Comparison of ENCODE assay signal across 7 mouse cellular contexts in the genomic region with DNA sequence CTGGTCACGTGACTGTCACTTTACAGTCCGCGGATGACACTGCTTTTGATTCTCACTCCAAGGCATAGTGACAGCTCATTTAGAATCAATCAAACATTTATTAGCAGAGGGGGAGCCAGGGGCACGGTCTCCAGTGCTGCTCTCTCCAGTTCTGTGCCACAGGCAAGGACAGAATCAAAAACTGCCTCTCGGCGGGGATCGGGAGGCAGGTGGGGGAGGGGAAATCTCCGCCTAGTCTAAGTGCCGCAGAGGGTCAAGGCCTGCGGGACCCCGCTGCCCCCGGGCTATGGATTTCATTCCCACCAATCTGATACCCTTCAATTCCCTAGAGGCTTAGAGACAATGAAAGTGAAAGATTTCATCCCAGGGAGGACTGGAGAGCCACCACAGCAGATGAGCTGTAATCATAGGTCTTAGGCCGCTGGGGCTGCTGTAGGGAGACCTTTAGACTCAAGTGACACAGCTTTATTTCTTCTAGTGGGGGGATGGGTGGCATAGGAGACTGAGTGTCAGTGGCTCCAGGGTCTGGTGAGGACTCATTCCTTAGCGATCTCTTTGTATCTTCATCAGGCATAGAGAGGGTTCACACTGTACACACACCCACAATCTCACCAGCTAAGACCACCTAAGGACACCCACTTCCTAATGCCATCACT. TPM values are rescaled to one million over a fixed set of nuclear protein-coding genes. Genes with fewer than 3 reads are reported as not detected.
DNase-seq lines count a peak whose midpoint lies in the region; ATAC-seq and TF ChIP-seq lines count a peak whose summit lies in the region.

No protein-coding gene starts in this region.

- TF ChIP-seq POLR2A in ES-Bruce4 (IDR thresholded peaks at IDR 0.05; ENCODE audit: insufficient read depth, low read length) = no peak

- no peaks in the 10 kb centered on the region for H3K36me3 ChIP-seq in ES-Bruce4 (ENCODE audit: control insufficient read depth, insufficient read depth, low read length, poor library complexity, severe bottlenecking)
- no peaks in the 10 kb centered on the region for H3K36me3 ChIP-seq in heart, embryonic 10.5 days
- H3K36me3 ChIP-seq in kidney, embryonic 15.5 days = no peaks in the 10 kb centered on the region
- no peaks in the 10 kb centered on the region for H3K36me3 ChIP-seq in stomach, embryonic 15.5 days

- no peak overlapping the region for H3K9ac ChIP-seq in ES-Bruce4 (ENCODE audit: low read depth, poor library complexity, severe bottlenecking)
- peak overlapping the region; percentile 21 for H3K9ac ChIP-seq in kidney, embryonic 15.5 days
- H3K9ac ChIP-seq in stomach, embryonic 15.5 days = 0 out of 2 replicates have a peak overlapping the region, but pooled peaks have one; percentile 10

- ATAC-seq in kidney, embryonic 15.5 days (replicated peaks; ENCODE audit: low FRiP score) = peak; percentile 66
- peak; percentile 56; the same call in 1 of the 2 replicates for ATAC-seq in stomach, embryonic 15.5 days (ENCODE audit: insufficient read depth, low FRiP score, low read depth)

- no peak for TF ChIP-seq EP300 in ES-Bruce4 (IDR thresholded peaks at IDR 0.05; ENCODE audit: insufficient read depth, low read depth, low read length)

- peaks cover 10% of the 10 kb centered on the region for H3K4me1 ChIP-seq in ES-Bruce4 (ENCODE audit: control insufficient read depth, insufficient read depth, low read length)
- H3K4me1 ChIP-seq in heart, embryonic 10.5 days = peaks cover 13% of the 10 kb centered on the region
- peaks cover 21% of the 10 kb centered on the region for H3K4me1 ChIP-seq in kidney, embryonic 15.5 days
- peaks cover 5% of the 10 kb centered on the region; the same call in 1 of the 2 replicates for H3K4me1 ChIP-seq in stomach, embryonic 15.5 days

- no peak overlapping the region for H3K27ac ChIP-seq in ES-Bruce4 (ENCODE audit: insufficient read depth, low read length)
- H3K27ac ChIP-seq in heart, embryonic 10.5 days = peak overlapping the region; percentile 81
- H3K27ac ChIP-seq in kidney, embryonic 15.5 days = no peak overlapping the region
- no peak overlapping the region for H3K27ac ChIP-seq in stomach, embryonic 15.5 days

- H3K4me3 ChIP-seq in ES-Bruce4 (ENCODE audit: low read depth, low read length) = peak overlapping the region; percentile 27
- H3K4me3 ChIP-seq in heart, embryonic 10.5 days = peak overlapping the region; percentile 68
- H3K4me3 ChIP-seq in kidney, embryonic 15.5 days (replicated peaks) = peak overlapping the region; percentile 43
- peak overlapping the region; percentile 44 for H3K4me3 ChIP-seq in stomach, embryonic 15.5 days (replicated peaks)

- no peaks in the 10 kb centered on the region for H3K9me3 ChIP-seq in ES-Bruce4 (replicated peaks; ENCODE audit: control insufficient read depth, insufficient read depth, low read length, poor library complexity, severe bottlenecking)
- no peaks in the 10 kb centered on the region for H3K9me3 ChIP-seq in heart, embryonic 10.5 days
- H3K9me3 ChIP-seq in kidney, embryonic 15.5 days (replicated peaks) = no peaks in the 10 kb centered on the region
- H3K9me3 ChIP-seq in stomach, embryonic 15.5 days = no peaks in the 10 kb centered on the region

- no peaks in the 10 kb centered on the region for H3K27me3 ChIP-seq in ES-Bruce4 (ENCODE audit: control insufficient read depth, insufficient read depth, low read length, poor library complexity, severe bottlenecking)
- no peaks in the 10 kb centered on the region for H3K27me3 ChIP-seq in heart, embryonic 10.5 days (ENCODE audit: insufficient read depth, poor library complexity, severe bottlenecking)
- H3K27me3 ChIP-seq in kidney, embryonic 15.5 days = peaks cover 3% of the 10 kb centered on the region; the same call in 1 of the 2 replicates
- no peaks in the 10 kb centered on the region for H3K27me3 ChIP-seq in stomach, embryonic 15.5 days (replicated peaks)

- peak; percentile 46 for DNase-seq in B cell, adult 2 months
- peak; percentile 78 to 83 for DNase-seq in cerebellum, postnatal 25 days
- peak; percentile 77 for DNase-seq in heart, embryonic 10.5 days (ENCODE audit: low spot score)
- peak; percentile 32 for DNase-seq in lung, postnatal 14 days

- peak overlapping the region; percentile 61 for H3K4me2 ChIP-seq in kidney, embryonic 15.5 days
- peak overlapping the region; percentile 74 for H3K4me2 ChIP-seq in stomach, embryonic 15.5 days

- 2% methylated on average over 14 of the region's 14 CpGs for WGBS in heart, embryonic 10.5 days
- 5% methylated on average over 14 of the region's 14 CpGs for WGBS in kidney, embryonic 15.5 days
- WGBS in stomach, embryonic 15.5 days = 8% methylated on average over 14 of the region's 14 CpGs

- no peak for TF ChIP-seq CTCF in ES-Bruce4 (IDR thresholded peaks at IDR 0.05; ENCODE audit: low read depth, low read length)

RNA-seq across cellular contexts. Expression of a gene that starts 31.9 kb away (rescaled TPM):
- polyA plus RNA-seq in ES-Bruce4 (2011; ENCODE audit: insufficient read depth, insufficient read length, low read depth, missing spikeins) = not detected in 2 replicates
- polyA plus RNA-seq in heart, embryonic 10.5 days (2016; fragmentation: Nextera tagmentation; extraction: Ambion mirVana) = not detected in 2 replicates
- polyA plus RNA-seq in kidney, embryonic 15.5 days (2015; fragmentation: Nextera tagmentation; extraction: Ambion mirVana) = not detected in 2 replicates
- polyA plus RNA-seq in stomach, embryonic 15.5 days (2015; fragmentation: Nextera tagmentation; extraction: Ambion mirVana) = not detected in 2 replicates

RNA-seq across cellular contexts. Expression of a gene that starts 47.2 kb away (rescaled TPM):
- polyA plus RNA-seq in ES-Bruce4 (2011; ENCODE audit: insufficient read depth, insufficient read length, low read depth, missing spikeins) = 3.5 and 3.9 TPM in 2 replicates
- polyA plus RNA-seq in heart, embryonic 10.5 days (2016; fragmentation: Nextera tagmentation; extraction: Ambion mirVana) = 6.2 and 18.4 TPM in 2 replicates
- polyA plus RNA-seq in kidney, embryonic 15.5 days (2015; fragmentation: Nextera tagmentation; extraction: Ambion mirVana) = 26.7 and 29.9 TPM in 2 replicates
- 27.2 and 29.2 TPM in 2 replicates for polyA plus RNA-seq in stomach, embryonic 15.5 days (2015; fragmentation: Nextera tagmentation; extraction: Ambion mirVana)
